Mouse (Mus musculus): Measurements from ENCODE around the gene Derl3.

The Derl3 gene

GRCm38 (mm10) chr10:75872025-75872914, 20.9 kb upstream of the Derl3 start:
- in situ Hi-C loops (cut with MboI, MseI): loop anchor here (10.0 kb wide), 1 partner anchor 813 kb away; no protein-coding TSS in a partner anchor

GRCm38 (mm10) chr10:75872915-75873542, 20.2 kb upstream of the Derl3 start:
- in situ Hi-C loops (cut with MboI, MseI): loop anchor here (10.0 kb wide), 1 partner anchor 812 kb away; no protein-coding TSS in a partner anchor

- in situ Hi-C loops (cut with MboI, MseI): loop anchor here (10.0 kb wide), 1 partner anchor 811 kb away; no protein-coding TSS in a partner anchor
Measured at GRCm38 (mm10) chr10:75873543-75874170, 19.6 kb upstream of the Derl3 start.

GRCm38 (mm10) chr10:75878836-75879235, 14.4 kb upstream of the Derl3 start:
- in situ Hi-C loops (cut with MboI, MseI): loop anchor here (10.0 kb wide), 1 partner anchor 806 kb away; no protein-coding TSS in a partner anchor

GRCm38 (mm10) chr10:75880351-75880750, 12.9 kb upstream of the Derl3 start:
- in situ Hi-C loops (cut with MboI, MseI): no loop called here

GRCm38 (mm10) chr10:75880771-75881577, 12.2 kb upstream of the Derl3 start:
- in situ Hi-C loops (cut with MboI, MseI): no loop called here

- in situ Hi-C loops (cut with MboI, MseI): no loop called here
Measured at GRCm38 (mm10) chr10:75881578-75882432, 11.4 kb upstream of the Derl3 start.

- in situ Hi-C loops (cut with MboI, MseI): no loop called here
Measured at GRCm38 (mm10) chr10:75882433-75883231, 10.6 kb upstream of the Derl3 start.

GRCm38 (mm10) chr10:75883232-75883552, 10.0 kb upstream of the Derl3 start:
- in situ Hi-C loops (cut with MboI, MseI): no loop called here

GRCm38 (mm10) chr10:75884742-75885141, 8.5 kb upstream of the Derl3 start:
- in situ Hi-C loops (cut with MboI, MseI): loop anchor here (5.0 kb wide), 1 partner anchor 68 kb away; the partner anchor contains the start of gene Gm5134

- in situ Hi-C loops (cut with MboI, MseI): loop anchor here (5.0 kb wide), 1 partner anchor 65 kb away; the partner anchor contains the start of gene Gm5134
Measured at GRCm38 (mm10) chr10:75887504-75887903, 5.7 kb upstream of the Derl3 start.

- in situ Hi-C loops (cut with MboI, MseI): loop anchor here (5.0 kb wide), 1 partner anchor 63 kb away; the partner anchor contains the start of gene Gm5134
Measured at GRCm38 (mm10) chr10:75889406-75890153, 3.6 kb upstream of the Derl3 start.

- in situ Hi-C loops (cut with MboI, MseI): no loop called here
Measured at GRCm38 (mm10) chr10:75894601-75895000, 1.4 kb downstream of the Derl3 start.

GRCm38 (mm10) chr10:75895730-75896129, 2.5 kb downstream of the Derl3 start:
- in situ Hi-C loops (cut with MboI, MseI): no loop called here

GRCm38 (mm10) chr10:75896208-75896607, 3.0 kb downstream of the Derl3 start:
- in situ Hi-C loops (cut with MboI, MseI): no loop called here

- in situ Hi-C loops (cut with MboI, MseI): no loop called here
Measured at GRCm38 (mm10) chr10:75897373-75897772, 4.2 kb downstream of the Derl3 start.

- in situ Hi-C loops (cut with MboI, MseI): no loop called here
Measured at GRCm38 (mm10) chr10:75898039-75898564, 4.9 kb downstream of the Derl3 start.

GRCm38 (mm10) chr10:75898846-75899245, 5.6 kb downstream of the Derl3 start:
- in situ Hi-C loops (cut with MboI, MseI): no loop called here

Data from T-helper 2 cell (primary cell).